ENCODE assay signal across 28 mouse cellular contexts in the genomic region with DNA sequence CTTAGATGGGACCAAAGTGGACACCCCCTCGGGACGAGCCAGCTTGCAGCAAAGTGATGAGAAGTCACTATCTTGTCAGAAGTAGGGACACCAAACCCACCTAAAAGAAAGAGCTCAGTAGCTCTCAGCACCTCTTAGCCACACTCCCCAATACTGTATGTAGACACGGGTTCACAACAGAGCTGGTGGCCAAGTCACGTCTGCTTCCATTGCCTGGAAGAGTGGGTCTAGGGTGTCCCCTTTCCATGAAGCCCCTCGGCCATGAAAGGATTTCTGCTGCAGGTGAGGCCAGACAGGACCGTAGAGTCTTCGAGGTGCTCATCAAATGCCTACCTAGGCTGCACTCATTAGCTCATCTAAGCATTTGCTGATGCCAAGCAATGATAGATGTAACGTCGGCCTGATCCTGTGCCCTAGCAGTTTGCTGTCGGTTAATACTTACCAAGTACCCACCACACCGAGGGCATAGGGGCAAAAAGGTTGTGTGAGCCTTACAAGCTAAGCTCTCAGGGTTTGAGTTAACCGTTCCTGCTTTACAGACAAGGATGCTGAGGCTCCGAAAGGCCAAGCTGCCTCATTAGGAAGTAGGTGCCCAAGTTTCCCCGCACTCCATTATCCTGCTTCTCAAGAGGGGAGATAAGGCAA.
DNase-seq lines count a peak whose midpoint lies in the region; ATAC-seq and TF ChIP-seq lines count a peak whose summit lies in the region.
"Had no signal": no experiment of that assay in that cellular context is flagged by ENCODE, and none has a peak within 500 bp of the region (broad histone marks: within the 10 kb centered on the region; RNA-seq: fewer than 3 reads in every experiment).

No protein-coding gene starts in this region.

- no peak overlapping the region for H3K4me3 ChIP-seq in heart, embryonic 10.5 days
- H3K4me3 ChIP-seq in kidney, embryonic 16.5 days (ENCODE audit: low read length): no peak overlapping the region
- no peak overlapping the region for H3K4me3 ChIP-seq in left cerebral cortex, adult 2 months
- no peak overlapping the region for H3K4me3 ChIP-seq in stomach, postnatal 0 days (ENCODE audit: low read depth, low read length)
- H3K4me3 ChIP-seq: embryonic facial prominence, embryonic 12.5 days; limb, embryonic 10.5 days; limb, embryonic 15.5 days; liver, embryonic 15.5 days; lung, embryonic 15.5 days; stomach, embryonic 15.5 days had no signal

- no peaks in the 10 kb centered on the region for H3K9me3 ChIP-seq in heart, embryonic 10.5 days
- no peaks in the 10 kb centered on the region for H3K9me3 ChIP-seq in kidney, embryonic 16.5 days (ENCODE audit: low read length)
- H3K9me3 ChIP-seq in stomach, postnatal 0 days (ENCODE audit: control insufficient read depth, low read length): no peaks in the 10 kb centered on the region
- H3K9me3 ChIP-seq: embryonic facial prominence, embryonic 12.5 days; limb, embryonic 10.5 days; limb, embryonic 15.5 days; liver, embryonic 15.5 days; lung, embryonic 15.5 days; stomach, embryonic 15.5 days had no signal

- no peak overlapping the region for H3K9ac ChIP-seq in kidney, embryonic 16.5 days (replicated peaks; ENCODE audit: low read length)
- H3K9ac ChIP-seq in stomach, postnatal 0 days (ENCODE audit: low read length): no peak overlapping the region
- H3K9ac ChIP-seq: embryonic facial prominence, embryonic 12.5 days; limb, embryonic 15.5 days; liver, embryonic 15.5 days; lung, embryonic 15.5 days; stomach, embryonic 15.5 days had no signal

- no peak for TF ChIP-seq CTCF in left cerebral cortex, adult 2 months (IDR thresholded peaks at IDR 0.05)
- TF ChIP-seq CTCF in stomach, postnatal 0 days (IDR thresholded peaks at IDR 0.05; ENCODE audit: low read depth): no peak

- H3K36me3 ChIP-seq in heart, embryonic 10.5 days: no peaks in the 10 kb centered on the region
- H3K36me3 ChIP-seq in kidney, embryonic 16.5 days (ENCODE audit: insufficient read depth, low read length): no peaks in the 10 kb centered on the region
- no peaks in the 10 kb centered on the region for H3K36me3 ChIP-seq in stomach, postnatal 0 days (ENCODE audit: control insufficient read depth, insufficient read depth, low read length)
- H3K36me3 ChIP-seq: embryonic facial prominence, embryonic 12.5 days; limb, embryonic 15.5 days; liver, embryonic 15.5 days; lung, embryonic 15.5 days; stomach, embryonic 15.5 days had no signal

- DNase-seq in heart, adult 11 months: peak; percentile 94
- DNase-seq in heart, embryonic 10.5 days (ENCODE audit: low spot score): no peak
- DNase-seq in kidney, adult 9 months: peak; percentile 56
- DNase-seq in left cerebral cortex, adult 2 months (ENCODE audit: extremely low spot score in 1 of 2, low spot score in 2 of 2): no peak
- no peak for DNase-seq in left cerebral cortex, adult 11 months (ENCODE audit: low spot score)
- no peak for DNase-seq in stomach, postnatal 0 days (ENCODE audit: low spot score)
- no peak for DNase-seq in frontal cortex, postnatal 25 days (ENCODE audit: low spot score in 2 of 2)
- DNase-seq: adrenal gland, adult 8-10 months; cerebellum, postnatal 36 days; embryo, embryonic 11 days; kidney, adult 8-10 months; lung, postnatal 36 days; right cerebral cortex, postnatal 25 days; thymus, postnatal 14 days had no signal

- H3K4me1 ChIP-seq in heart, embryonic 10.5 days: peaks cover 34% of the 10 kb centered on the region
- peaks cover 30% of the 10 kb centered on the region for H3K4me1 ChIP-seq in kidney, embryonic 16.5 days (ENCODE audit: insufficient read depth, low read length)
- peaks cover 14% of the 10 kb centered on the region; the same call in 1 of the 2 replicates for H3K4me1 ChIP-seq in stomach, postnatal 0 days (replicated peaks; ENCODE audit: control insufficient read depth, insufficient read depth)

- no peak for TF ChIP-seq EP300 in stomach, postnatal 0 days (optimal IDR thresholded peaks at IDR 0.05)

- 79% methylated on average over 14 of the region's 14 CpGs for WGBS in heart, embryonic 10.5 days
- 92% methylated on average over 14 of the region's 14 CpGs for WGBS in kidney, embryonic 16.5 days
- 91% methylated on average over 14 of the region's 14 CpGs for WGBS in stomach, postnatal 0 days

- no peak overlapping the region for H3K27ac ChIP-seq in heart, embryonic 10.5 days
- H3K27ac ChIP-seq in kidney, embryonic 16.5 days (ENCODE audit: low read length): no peak overlapping the region
- H3K27ac ChIP-seq in left cerebral cortex, adult 2 months: peak overlapping the region; percentile 4
- peak overlapping the region; percentile 90; the same call in 1 of the 2 replicates for H3K27ac ChIP-seq in stomach, postnatal 0 days (replicated peaks)
- H3K27ac ChIP-seq: embryonic facial prominence, embryonic 12.5 days; limb, embryonic 10.5 days; limb, embryonic 15.5 days; liver, embryonic 15.5 days; stomach, embryonic 15.5 days had no signal

- H3K4me2 ChIP-seq in kidney, embryonic 16.5 days (replicated peaks; ENCODE audit: low read depth, low read length): no peak overlapping the region
- no peak overlapping the region for H3K4me2 ChIP-seq in stomach, postnatal 0 days (replicated peaks; ENCODE audit: low read depth)
- H3K4me2 ChIP-seq: embryonic facial prominence, embryonic 12.5 days; heart, embryonic 11.5 days; limb, embryonic 15.5 days; liver, embryonic 15.5 days; lung, embryonic 15.5 days; midbrain, embryonic 11.5 days; stomach, embryonic 15.5 days had no signal

- no peak for ATAC-seq in kidney, embryonic 16.5 days (ENCODE audit: low FRiP score, low TSS enrichment)
- ATAC-seq in stomach, postnatal 0 days (ENCODE audit: low FRiP score, low TSS enrichment): no peak
- ATAC-seq: activated CD4-positive, CD25-positive, alpha-beta regulatory T cell, adult 4 months; forebrain, embryonic 14.5 days; hindbrain, embryonic 16.5 days; midbrain, embryonic 16.5 days had no signal

- peaks cover 8% of the 10 kb centered on the region; the same call in 1 of the 2 replicates for H3K27me3 ChIP-seq in heart, embryonic 10.5 days (ENCODE audit: insufficient read depth, poor library complexity, severe bottlenecking)
- peaks cover 6% of the 10 kb centered on the region for H3K27me3 ChIP-seq in kidney, embryonic 16.5 days (ENCODE audit: insufficient read depth, low read length)
- H3K27me3 ChIP-seq in stomach, postnatal 0 days (ENCODE audit: control insufficient read depth, insufficient read depth, low read length): no peaks in the 10 kb centered on the region
- H3K27me3 ChIP-seq: CH12.LX; lung, embryonic 15.5 days; stomach, embryonic 15.5 days had no signal

- intact Hi-C loops in left cerebral cortex, adult 2 months (cut with DNase I): no loop called here

Comparison
In these comparisons a context has a peak if more than half of its experiments do, and no peak if none do; other contexts are left out.
1. DNase-seq: peak in heart, adult 11 months (single experiment) and kidney, adult 9 months (single experiment); none in heart, embryonic 10.5 days (single experiment), left cerebral cortex, adult 2 months (0 of 2), left cerebral cortex, adult 11 months (single experiment), stomach, postnatal 0 days (single experiment) and frontal cortex, postnatal 25 days (0 of 2).
2. H3K27ac ChIP-seq: peak in left cerebral cortex, adult 2 months (single experiment) and stomach, postnatal 0 days (single experiment); none in heart, embryonic 10.5 days (single experiment) and kidney, embryonic 16.5 days (single experiment).